In the genomic region with DNA sequence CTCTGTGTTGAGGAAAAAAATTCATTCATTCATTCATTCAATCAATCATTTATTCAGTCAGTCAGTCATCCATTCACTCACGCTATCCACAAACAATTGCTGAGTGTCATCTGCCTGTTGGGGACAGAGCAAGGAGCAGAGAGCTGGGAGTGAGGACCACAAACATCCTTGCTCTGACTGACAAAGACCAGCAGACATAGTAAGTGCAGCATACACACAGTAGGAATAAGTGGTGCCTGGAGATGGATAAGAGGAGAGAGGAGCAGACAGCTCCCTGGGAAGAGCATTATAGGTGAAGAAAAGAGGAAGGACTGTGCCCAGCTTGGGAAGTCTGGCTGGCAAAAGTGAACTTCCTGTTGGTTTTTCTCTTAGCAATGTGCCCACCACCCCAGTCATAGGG, we compare ENCODE assay signal across 9 mouse cellular contexts. TPM values are rescaled to one million over a fixed set of nuclear protein-coding genes. Genes with fewer than 3 reads are reported as not detected.
DNase-seq lines count a peak whose midpoint lies in the region; ATAC-seq lines count a peak whose summit lies in the region.
"Had no signal": no experiment of that assay in that cellular context is flagged by ENCODE, and none has a peak within 500 bp of the region (broad histone marks: within the 10 kb centered on the region; RNA-seq: fewer than 3 reads in every experiment).

No protein-coding gene starts in this region.

- no peak for DNase-seq in heart, adult 18-20 months
- DNase-seq in midbrain, embryonic 10.5 days (ENCODE audit: low spot score), result no peak
- DNase-seq in cerebellum, adult 9-10 months, result no peak
- no peak for DNase-seq in layer of hippocampus, postnatal 10 days (ENCODE audit: low spot score in 2 of 2)

- H3K4me3 ChIP-seq in heart, embryonic 15.5 days, result no peak overlapping the region
- H3K4me3 ChIP-seq in midbrain, embryonic 10.5 days, result peak overlapping the region; percentile 35; the same call in 1 of the 2 replicates
- H3K4me3 ChIP-seq in midbrain, embryonic 16.5 days (ENCODE audit: low read depth, low read length), result no peak overlapping the region
- H3K4me3 ChIP-seq in embryonic facial prominence, embryonic 15.5 days (replicated peaks), result no peak overlapping the region
- no peak overlapping the region for H3K4me3 ChIP-seq in macrophage (ENCODE audit: inconsistent target)
- H3K4me3 ChIP-seq: neural tube, embryonic 15.5 days had no signal

- peak overlapping the region; percentile 54 for H3K27ac ChIP-seq in heart, embryonic 15.5 days
- no peak overlapping the region for H3K27ac ChIP-seq in midbrain, embryonic 10.5 days (replicated peaks)
- H3K27ac ChIP-seq in midbrain, embryonic 16.5 days (ENCODE audit: low read length), result no peak overlapping the region
- H3K27ac ChIP-seq in embryonic facial prominence, embryonic 15.5 days (replicated peaks), result no peak overlapping the region
- peak overlapping the region; percentile 44 for H3K27ac ChIP-seq in macrophage
- H3K27ac ChIP-seq: neural tube, embryonic 15.5 days had no signal

- ATAC-seq in heart, embryonic 15.5 days (replicated peaks; ENCODE audit: insufficient number of reproducible peaks, insufficient read depth, low FRiP score, low read depth), result no peak
- no peak for ATAC-seq in midbrain, embryonic 16.5 days
- ATAC-seq in embryonic facial prominence, embryonic 15.5 days (ENCODE audit: insufficient number of reproducible peaks, low FRiP score, low TSS enrichment, low read depth), result no peak

- no peaks in the 10 kb centered on the region for H3K27me3 ChIP-seq in heart, embryonic 15.5 days
- no peaks in the 10 kb centered on the region for H3K27me3 ChIP-seq in midbrain, embryonic 10.5 days (ENCODE audit: low read depth, poor library complexity, severe bottlenecking)
- H3K27me3 ChIP-seq in midbrain, embryonic 16.5 days (ENCODE audit: control insufficient read depth, insufficient read depth, low read depth, low read length), result no peaks in the 10 kb centered on the region
- no peaks in the 10 kb centered on the region for H3K27me3 ChIP-seq in embryonic facial prominence, embryonic 15.5 days
- H3K27me3 ChIP-seq: neural tube, embryonic 15.5 days had no signal

- peaks cover 6% of the 10 kb centered on the region for H3K4me1 ChIP-seq in heart, embryonic 15.5 days (replicated peaks)
- peaks cover 18% of the 10 kb centered on the region for H3K4me1 ChIP-seq in midbrain, embryonic 10.5 days
- no peaks in the 10 kb centered on the region for H3K4me1 ChIP-seq in midbrain, embryonic 16.5 days (ENCODE audit: control insufficient read depth, insufficient read depth, low read length)
- peaks cover 9% of the 10 kb centered on the region for H3K4me1 ChIP-seq in embryonic facial prominence, embryonic 15.5 days

- H3K36me3 ChIP-seq in heart, embryonic 15.5 days, result no peaks in the 10 kb centered on the region
- no peaks in the 10 kb centered on the region for H3K36me3 ChIP-seq in midbrain, embryonic 10.5 days
- no peaks in the 10 kb centered on the region for H3K36me3 ChIP-seq in midbrain, embryonic 16.5 days (ENCODE audit: control insufficient read depth, insufficient read depth, low read length)
- H3K36me3 ChIP-seq in embryonic facial prominence, embryonic 15.5 days, result no peaks in the 10 kb centered on the region
- no peaks in the 10 kb centered on the region for H3K36me3 ChIP-seq in macrophage (ENCODE audit: inconsistent target)
- H3K36me3 ChIP-seq: neural tube, embryonic 15.5 days had no signal

- H3K79me2 ChIP-seq in macrophage (ENCODE audit: inconsistent target), result no peaks in the 10 kb centered on the region

- peak overlapping the region; percentile 55 for H3K4me2 ChIP-seq in heart, embryonic 15.5 days
- H3K4me2 ChIP-seq in midbrain, embryonic 16.5 days (ENCODE audit: low read length), result no peak overlapping the region
- peak overlapping the region; percentile 15; the same call in 1 of the 2 replicates for H3K4me2 ChIP-seq in embryonic facial prominence, embryonic 15.5 days (replicated peaks)

- H3K9me3 ChIP-seq in heart, embryonic 15.5 days (replicated peaks), result no peaks in the 10 kb centered on the region
- no peaks in the 10 kb centered on the region for H3K9me3 ChIP-seq in midbrain, embryonic 10.5 days (replicated peaks)
- no peaks in the 10 kb centered on the region for H3K9me3 ChIP-seq in midbrain, embryonic 16.5 days (replicated peaks; ENCODE audit: control insufficient read depth, low read length, poor library complexity, severe bottlenecking)
- H3K9me3 ChIP-seq in embryonic facial prominence, embryonic 15.5 days (replicated peaks), result no peaks in the 10 kb centered on the region
- H3K9me3 ChIP-seq: neural tube, embryonic 15.5 days had no signal

- WGBS in heart, embryonic 15.5 days, result 89% methylated on average over 1 of the region's 1 CpGs
- 76% methylated on average over 1 of the region's 1 CpGs for WGBS in midbrain, embryonic 10.5 days
- 76% methylated on average over 1 of the region's 1 CpGs for WGBS in midbrain, embryonic 16.5 days
- 70% methylated on average over 1 of the region's 1 CpGs for WGBS in embryonic facial prominence, embryonic 15.5 days
- WGBS in macrophage (ENCODE audit: missing documents), result 62% methylated on average over 1 of the region's 1 CpGs

- H3K9ac ChIP-seq in heart, embryonic 15.5 days, result no peak overlapping the region
- no peak overlapping the region for H3K9ac ChIP-seq in midbrain, embryonic 16.5 days (ENCODE audit: low read depth, low read length)
- H3K9ac ChIP-seq in embryonic facial prominence, embryonic 15.5 days, result no peak overlapping the region
- H3K9ac ChIP-seq: neural tube, embryonic 15.5 days had no signal

RNA-seq across cellular contexts. Expression of a gene that starts 21.0 kb away (rescaled TPM):
- 7.1 and 8.0 TPM in 2 replicates for polyA plus RNA-seq in heart, embryonic 15.5 days (2015; fragmentation: Nextera tagmentation; extraction: Ambion mirVana)
- 100 to 1,000 TPM; 248 to 259 TPM for total RNA-seq in heart, adult 18-20 months (2021)
- polyA plus RNA-seq in midbrain, embryonic 10.5 days (2016; fragmentation: Nextera tagmentation; extraction: Ambion mirVana), result 2.0 and 3.0 TPM in 2 replicates
- 4.8 and 5.4 TPM in 2 replicates for polyA plus RNA-seq in midbrain, embryonic 16.5 days (2015; fragmentation: Nextera tagmentation; extraction: Ambion mirVana)
- 6.0 and 9.8 TPM in 2 replicates for polyA plus RNA-seq in embryonic facial prominence, embryonic 15.5 days (2015; fragmentation: Nextera tagmentation; extraction: Ambion mirVana)
- 1 to 10 TPM in 7 of 26 experiments, under 1 TPM in 13, not detected in 6; 0.08 to 6.3 (median 0.74) TPM for total RNA-seq in macrophage (2018; cell fraction: chromatin; rRNA removed)
- total RNA-seq in macrophage (2018; cell fraction: cytosol; rRNA removed), result 1 to 10 TPM in 14 of 26 experiments, under 1 TPM in 12; 0.25 to 7.1 (median 2.9) TPM
- 1 to 10 TPM in 13 of 26 experiments, under 1 TPM in 13; 0.12 to 5.6 (median 0.95) TPM for total RNA-seq in macrophage (2018; cell fraction: nucleus; rRNA removed)
- 1.8 to 9.6 TPM (median 6.8 TPM) in 3 replicates for polyA plus RNA-seq in macrophage (2018)
- 10 to 100 TPM; 86.1 to 91.6 TPM for total RNA-seq in layer of hippocampus, postnatal 10 days (2021)

Comparison
In these comparisons a context has a peak if more than half of its experiments do, and no peak if none do; other contexts are left out.
1. H3K27ac ChIP-seq: peak in heart, embryonic 15.5 days (single experiment) and macrophage (single experiment); none in midbrain, embryonic 10.5 days (single experiment), midbrain, embryonic 16.5 days (single experiment) and embryonic facial prominence, embryonic 15.5 days (single experiment).